Mouse (Mus musculus): ENCODE results near the gene Tlr9.
A peak's percentile ranks its signal among the peaks of the same experiment; 100 is the strongest.

Gene Tlr9

GRCm38 (mm10) chr9:106205713-106206290 is 16.6 kb upstream of the Tlr9 start:
- DNase-seq = no peak

- DNase-seq = no peak
These were observed 15.9 kb upstream of the Tlr9 start for GRCm38 (mm10) chr9:106206515-106206914.

DNA sequence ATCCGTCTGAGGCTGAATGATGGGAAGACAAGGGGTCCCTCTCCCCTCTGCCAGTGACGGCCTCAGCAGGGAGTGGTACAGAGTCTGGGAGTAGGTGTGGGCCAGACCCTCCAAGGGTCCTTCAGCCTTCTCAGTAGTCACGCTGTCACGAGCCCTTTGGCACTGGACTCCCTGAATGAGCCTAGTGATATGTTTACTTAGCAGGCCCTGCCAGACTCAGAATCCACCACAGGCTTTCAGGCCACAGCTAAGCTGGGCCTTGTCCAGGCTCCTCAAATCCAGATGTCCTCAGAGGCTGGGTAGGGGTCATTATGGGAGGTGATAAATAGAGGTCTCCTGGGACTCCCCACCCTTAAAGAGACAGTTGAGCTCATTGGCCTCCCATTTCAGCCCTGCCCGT is 14.2 kb upstream of the Tlr9 start:
- DNase-seq = no peak

GRCm38 (mm10) chr9:106209954-106210353 is 12.4 kb upstream of the Tlr9 start:
- DNase-seq = no peak

- no peak for DNase-seq
These were observed 11.4 kb upstream of the Tlr9 start for GRCm38 (mm10) chr9:106210853-106211609.

DNA sequence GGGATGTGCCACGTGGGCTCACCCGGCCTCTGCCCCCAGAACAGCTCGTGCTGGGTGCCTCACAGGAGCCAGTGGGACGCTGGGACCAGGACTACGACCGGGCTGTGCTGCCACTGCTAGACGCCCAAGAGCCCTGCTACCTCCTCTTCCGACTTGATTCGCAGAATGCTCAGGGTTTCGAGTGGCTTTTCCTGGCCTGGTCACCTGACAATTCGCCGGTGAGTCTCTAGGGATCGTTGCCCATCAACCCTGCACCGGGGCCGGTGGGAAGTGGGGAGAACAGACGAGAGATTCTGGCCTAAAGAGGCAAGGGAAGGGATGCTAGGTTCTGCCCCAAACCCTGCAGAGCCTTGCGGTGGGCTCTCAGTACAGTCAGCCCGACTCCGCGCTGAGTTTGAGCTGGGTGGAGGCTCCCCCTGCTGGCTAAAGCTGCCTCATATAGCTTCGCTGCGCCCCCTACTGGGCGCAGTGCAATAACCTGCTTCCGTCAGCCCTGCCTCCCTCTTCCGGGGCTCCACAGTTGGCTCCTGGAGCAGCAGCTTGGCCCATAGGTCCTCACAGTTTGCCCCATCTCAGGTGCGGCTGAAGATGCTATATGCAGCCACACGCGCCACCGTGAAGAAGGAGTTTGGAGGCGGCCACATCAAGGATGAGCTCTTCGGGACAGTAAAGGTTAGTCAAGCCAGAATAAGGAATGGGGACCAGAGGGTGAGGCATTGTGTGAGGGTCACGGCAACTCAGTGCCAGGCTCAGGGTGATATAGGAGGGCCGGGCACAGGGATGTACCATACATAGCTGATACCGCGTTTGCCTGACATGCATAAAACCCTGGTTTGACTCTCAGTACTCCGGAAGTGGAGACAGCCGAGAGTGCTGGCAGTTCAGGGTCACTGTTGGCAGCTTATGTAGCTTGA is 10.5 kb upstream of the Tlr9 start:
- DNase-seq = peak; percentile 89

DNA sequence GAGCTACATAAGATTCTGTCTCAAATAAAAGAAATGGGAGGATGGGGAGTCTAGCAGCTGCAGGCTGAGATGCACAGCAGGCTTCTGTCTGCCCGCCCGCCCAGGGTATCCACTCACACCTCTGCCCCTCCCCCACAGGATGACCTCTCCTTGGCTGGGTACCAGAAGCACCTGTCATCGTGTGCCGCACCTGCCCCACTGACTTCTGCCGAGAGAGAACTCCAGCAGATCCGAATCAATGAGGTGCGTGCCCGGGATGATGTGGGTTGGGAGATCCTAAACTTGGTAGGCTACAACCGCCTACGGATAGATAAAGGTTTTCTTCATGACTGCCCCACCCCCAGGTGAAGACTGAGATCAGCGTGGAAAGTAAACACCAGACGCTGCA is 9.8 kb upstream of the Tlr9 start:
- no peak for DNase-seq

GRCm38 (mm10) chr9:106215341-106216125 is 6.9 kb upstream of the Tlr9 start:
- no peak for DNase-seq

DNA sequence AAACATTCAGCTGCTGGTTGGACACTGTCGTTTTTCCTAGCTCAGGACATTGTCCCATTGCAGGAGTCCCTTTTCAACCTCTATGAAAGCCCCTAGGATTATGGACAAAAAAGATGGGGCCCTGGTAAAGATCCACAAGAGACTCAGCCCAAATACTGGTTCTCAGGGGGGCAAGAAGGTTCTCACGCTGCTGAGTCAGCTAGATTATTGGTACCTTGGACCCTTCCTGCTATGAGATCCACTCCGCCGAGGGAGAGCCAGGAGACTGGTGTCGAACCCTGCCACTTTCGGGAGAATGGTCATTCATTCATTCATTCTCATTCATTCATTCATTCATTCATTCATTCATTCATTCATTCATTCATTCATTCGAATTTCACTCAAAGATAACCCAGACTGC is 5.4 kb upstream of the Tlr9 start:
- DNase-seq = no peak

- no peak for DNase-seq
These were observed 1.4 kb upstream of the Tlr9 start for GRCm38 (mm10) chr9:106220894-106221523.

GRCm38 (mm10) chr9:106222994-106223393 is 596 bp downstream of the Tlr9 start:
- DNase-seq = no peak

DNA sequence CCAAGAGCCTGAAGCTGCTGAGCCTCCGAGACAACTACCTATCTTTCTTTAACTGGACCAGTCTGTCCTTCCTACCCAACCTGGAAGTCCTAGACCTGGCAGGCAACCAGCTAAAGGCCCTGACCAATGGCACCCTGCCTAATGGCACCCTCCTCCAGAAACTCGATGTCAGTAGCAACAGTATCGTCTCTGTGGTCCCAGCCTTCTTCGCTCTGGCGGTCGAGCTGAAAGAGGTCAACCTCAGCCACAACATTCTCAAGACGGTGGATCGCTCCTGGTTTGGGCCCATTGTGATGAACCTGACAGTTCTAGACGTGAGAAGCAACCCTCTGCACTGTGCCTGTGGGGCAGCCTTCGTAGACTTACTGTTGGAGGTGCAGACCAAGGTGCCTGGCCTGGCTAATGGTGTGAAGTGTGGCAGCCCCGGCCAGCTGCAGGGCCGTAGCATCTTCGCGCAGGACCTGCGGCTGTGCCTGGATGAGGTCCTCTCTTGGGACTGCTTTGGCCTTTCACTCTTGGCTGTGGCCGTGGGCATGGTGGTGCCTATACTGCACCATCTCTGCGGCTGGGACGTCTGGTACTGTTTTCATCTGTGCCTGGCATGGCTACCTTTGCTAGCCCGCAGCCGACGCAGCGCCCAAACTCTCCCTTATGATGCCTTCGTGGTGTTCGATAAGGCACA is 3.2 kb downstream of the Tlr9 start:
- no peak for DNase-seq

- no peak for DNase-seq
These were observed 3.8 kb downstream of the Tlr9 start for GRCm38 (mm10) chr9:106226151-106226682.

DNA sequence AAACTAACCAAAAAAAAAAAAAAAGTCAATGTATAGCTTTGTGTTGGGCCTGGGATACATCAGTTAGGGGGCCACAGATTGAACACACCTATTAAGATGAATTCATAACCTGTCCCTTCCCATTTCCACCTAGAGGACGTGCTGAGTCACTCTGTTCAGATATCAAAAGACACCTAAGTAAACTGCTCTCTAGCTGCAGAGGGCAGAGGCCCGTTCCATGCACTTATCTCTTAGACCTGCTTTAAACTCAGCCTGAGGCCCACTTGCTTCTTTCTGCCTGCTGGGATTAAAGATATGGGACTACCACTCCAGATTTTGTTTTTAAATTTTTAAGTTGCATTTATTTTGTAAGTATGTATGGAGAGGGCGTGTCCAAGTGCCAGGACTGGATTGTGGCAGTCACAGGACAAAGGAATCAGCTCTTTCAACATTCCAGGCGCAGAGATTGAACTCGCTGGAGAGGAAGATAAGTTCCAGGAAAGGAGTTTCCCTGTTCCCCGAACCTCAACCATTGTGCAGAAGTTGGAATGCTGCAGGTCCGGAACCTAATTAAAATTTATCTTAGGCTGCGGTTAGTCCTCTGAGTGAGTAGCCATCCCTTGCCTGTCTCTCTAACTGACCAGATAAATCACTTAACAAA is 5.5 kb downstream of the Tlr9 start:
- no peak for DNase-seq

DNA sequence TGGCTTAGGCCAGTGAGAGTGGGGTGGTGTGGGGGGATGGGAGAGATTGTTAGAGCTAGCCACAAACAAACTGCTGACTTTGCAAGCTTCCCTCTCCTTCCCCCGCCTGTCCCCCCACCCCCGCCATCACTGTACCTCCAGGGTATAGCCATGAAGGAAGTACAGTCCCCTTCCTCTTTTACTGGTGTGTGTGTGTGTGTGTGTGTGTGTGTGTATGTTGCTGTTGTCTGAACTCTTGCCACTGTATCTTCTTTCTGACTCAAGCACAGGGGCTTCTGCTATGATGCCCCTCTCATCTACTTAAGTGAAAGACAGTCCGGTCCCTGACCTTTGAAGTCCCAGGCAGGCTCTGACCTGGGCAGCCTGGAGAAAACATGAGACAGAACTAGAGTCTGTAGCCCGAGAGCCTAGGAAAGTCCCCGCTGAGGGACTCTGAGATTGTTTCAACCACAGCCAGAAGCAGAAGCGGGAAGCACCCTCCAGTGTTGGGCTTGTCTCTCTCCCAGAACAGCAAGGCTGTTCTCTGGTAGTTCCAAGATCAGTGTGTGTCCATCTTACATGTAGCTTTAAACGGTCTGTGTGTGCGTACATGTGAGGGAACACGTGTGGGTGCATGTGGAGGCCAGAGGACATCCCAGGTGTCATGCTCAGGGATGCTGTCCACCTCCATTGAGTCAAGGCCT is 7.8 kb downstream of the Tlr9 start:
- no peak for DNase-seq

GRCm38 (mm10) chr9:106230734-106231106 is 8.3 kb downstream of the Tlr9 start:
- DNase-seq = no peak

- no peak for DNase-seq
These were observed 8.8 kb downstream of the Tlr9 start for GRCm38 (mm10) chr9:106231220-106231619.

- no peak for DNase-seq
These were observed 9.4 kb downstream of the Tlr9 start for GRCm38 (mm10) chr9:106231816-106232215.

GRCm38 (mm10) chr9:106232956-106233355 is 10.6 kb downstream of the Tlr9 start:
- no peak for DNase-seq

GRCm38 (mm10) chr9:106233953-106234352 is 11.6 kb downstream of the Tlr9 start:
- DNase-seq = no peak

Data from kidney, adult 18-20 months (tissue).